Mouse (Mus musculus) intestine, embryonic 15.5 days (tissue): ENCODE results near the gene Creb3l2. TPM values are rescaled to one million over a fixed set of nuclear protein-coding genes. Genes with fewer than 3 reads are reported as not detected.
A peak's percentile ranks its signal among the peaks of the same experiment; 100 is the strongest.

ENCODE experiments used
- ATAC-seq: fragments of 200-750 bp; cut with Nextera tagmentation; 2 replicates; pipeline ENCODE4 v1.8.0; 2017; ENCODE audit warnings: moderate TSS enrichment, moderate library complexity
- H3K27ac ChIP-seq: fragments of 300-500 bp; sonication (generic); 2 replicates; pipeline ENCODE4 v1.5.1; 2015; ENCODE audit warnings: mild to moderate bottlenecking, inconsistent platforms
- H3K27me3 ChIP-seq: fragments of 300-500 bp; sonication (generic); replicated peaks from 2 replicates; pipeline ENCODE4 v1.6.1; 2015; ENCODE audit warnings: inconsistent platforms
- H3K36me3 ChIP-seq: fragments of 300-500 bp; sonication (generic); 2 replicates; pipeline ENCODE4 v1.6.1; 2015; ENCODE audit warnings: inconsistent platforms
- H3K4me1 ChIP-seq: fragments of 300-500 bp; sonication (generic); replicated peaks from 2 replicates; pipeline ENCODE4 v1.6.1; 2015; ENCODE audit warnings: inconsistent platforms
- H3K4me2 ChIP-seq: fragments of 300-500 bp; sonication (generic); replicated peaks from 2 replicates; pipeline ENCODE4 v1.6.1; 2015; ENCODE audit warnings: mild to moderate bottlenecking, inconsistent platforms
- H3K4me3 ChIP-seq: fragments of 300-500 bp; sonication (generic); replicated peaks from 2 replicates; pipeline ENCODE4 v1.5.1; 2015; ENCODE audit warnings: inconsistent platforms
- H3K9ac ChIP-seq: fragments of 300-500 bp; sonication (generic); 2 replicates; pipeline ENCODE4 v1.6.1; 2015; ENCODE audit warnings: inconsistent platforms
- H3K9me3 ChIP-seq: fragments of 300-500 bp; sonication (generic); 2 replicates; pipeline ENCODE4 v1.6.1; 2016; ENCODE audit warnings: inconsistent platforms
- WGBS: fragments of 180-500 bp; shearing (Covaris S2); methylation state at CpG from one replicate; pipeline ENCODE4 v1.1.7; 2015; 5-methylcytosine and 5-hydroxymethylcytosine counted together
- polyA plus RNA-seq: library from polyadenylated mRNA; unstranded; fragments of >200 nt; fragmentation: Nextera tagmentation; extraction: Ambion mirVana; gene quantifications from 2 replicates; pipeline ENCODE4 v1.2.1, GENCODE M21; 2015

The Creb3l2 gene
- polyA plus RNA-seq, 1 experiment from 2014 or later = 15.8 TPM

DNA sequence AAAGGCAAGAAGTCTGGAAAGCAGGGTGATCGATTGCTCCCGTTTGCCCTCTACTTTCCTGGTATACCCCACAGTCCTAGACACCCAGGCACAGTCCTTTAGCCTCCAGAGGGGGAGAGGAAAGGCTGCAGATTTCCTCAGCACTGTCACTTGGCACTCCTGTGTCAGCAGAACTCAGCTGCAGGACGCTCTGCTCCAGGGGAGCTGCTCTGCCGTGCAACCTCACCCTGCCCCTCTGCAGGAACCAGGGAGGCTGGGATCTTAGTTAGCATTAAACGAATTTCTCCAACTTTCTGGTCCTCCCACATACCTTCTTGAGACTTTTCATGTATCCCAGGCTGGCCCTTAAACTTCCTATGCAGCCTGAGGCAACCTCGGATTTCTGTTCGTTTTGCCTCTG lies 40.0 kb downstream of the Creb3l2 start:
- no peaks in the 10 kb centered on the region for H3K36me3 ChIP-seq
- H3K4me3 ChIP-seq = no peak overlapping the region
- no peak overlapping the region for H3K27ac ChIP-seq
- ATAC-seq = no peak
- H3K9ac ChIP-seq = no peak overlapping the region
- peaks cover 50% of the 10 kb centered on the region for H3K4me1 ChIP-seq
- WGBS = 36% methylated on average over 7 of the region's 7 CpGs
- H3K4me2 ChIP-seq = no peak overlapping the region
- H3K9me3 ChIP-seq = no peaks in the 10 kb centered on the region
- H3K27me3 ChIP-seq = no peaks in the 10 kb centered on the region

DNA sequence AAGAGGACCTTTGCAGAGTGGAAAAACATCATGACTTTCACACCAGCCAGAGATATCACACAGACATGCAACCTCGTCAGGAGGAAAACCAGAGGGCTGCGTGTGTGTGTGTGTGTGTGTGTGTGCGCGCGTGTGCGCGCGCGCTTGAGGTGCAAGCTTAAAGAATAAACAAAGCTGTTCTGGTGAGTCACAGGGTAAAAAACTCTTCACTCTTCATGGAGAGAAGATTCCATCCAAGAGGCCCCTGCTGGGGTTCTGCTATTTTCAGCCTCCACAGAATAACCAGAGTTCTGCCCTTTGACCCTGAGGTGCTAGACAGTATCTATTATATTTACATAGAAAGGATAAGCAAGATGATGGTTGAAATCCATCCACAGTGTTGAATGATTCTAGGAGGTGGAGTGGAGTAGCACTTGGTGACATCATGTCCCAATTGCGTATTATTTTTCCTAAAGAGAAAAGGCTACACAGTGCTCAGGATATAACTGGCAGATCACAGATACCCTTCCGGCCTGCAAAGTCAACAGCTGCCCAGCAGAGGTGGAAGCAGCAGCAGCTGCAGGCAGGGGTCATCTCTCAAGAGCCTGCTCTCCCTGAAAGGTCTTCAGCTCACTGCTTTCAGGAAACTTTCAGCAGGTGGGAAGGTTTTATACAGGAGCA lies 41.0 kb downstream of the Creb3l2 start:
- peaks cover 47% of the 10 kb centered on the region for H3K4me1 ChIP-seq
- ATAC-seq = peak; percentile 63
- H3K4me3 ChIP-seq = no peak overlapping the region
- peak overlapping the region; percentile 22; the same call in 1 of the 2 replicates for H3K4me2 ChIP-seq
- no peak overlapping the region for H3K9ac ChIP-seq
- no peaks in the 10 kb centered on the region for H3K36me3 ChIP-seq
- WGBS = 18% methylated on average over 11 of the region's 11 CpGs
- H3K9me3 ChIP-seq = no peaks in the 10 kb centered on the region
- H3K27me3 ChIP-seq = no peaks in the 10 kb centered on the region
- H3K27ac ChIP-seq = peak overlapping the region; percentile 41

DNA sequence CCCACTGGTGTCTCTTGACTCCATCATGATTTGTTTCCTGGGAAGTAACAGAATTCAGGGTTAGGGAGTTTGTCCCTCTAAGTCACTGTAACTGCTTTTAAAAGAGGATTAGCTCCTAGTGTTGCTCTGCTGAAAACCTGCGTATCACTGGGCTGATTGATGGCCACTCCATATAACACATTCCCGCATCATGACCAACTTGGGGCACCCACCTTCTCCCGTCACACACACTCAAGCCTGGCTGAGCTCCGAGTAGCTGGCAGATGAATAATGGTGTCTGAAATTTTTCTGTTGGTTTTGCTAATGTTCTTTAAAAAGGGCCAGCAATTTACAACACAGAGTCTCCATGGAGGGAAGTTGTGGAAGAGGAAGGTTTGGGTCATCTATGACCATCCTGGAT lies 41.8 kb downstream of the Creb3l2 start:
- Histone ChIP-seq H3K9ac (no peak overlapping the region), H3K4me3 (no peak overlapping the region), H3K27ac (no peak overlapping the region), H3K36me3 (no peaks in the 10 kb centered on the region), H3K4me1 (peaks cover 47% of the 10 kb centered on the region), H3K27me3 (no peaks in the 10 kb centered on the region), H3K4me2 (no peak overlapping the region), H3K9me3 (no peaks in the 10 kb centered on the region)
- WGBS = 65% methylated on average over 4 of the region's 4 CpGs
- no peak for ATAC-seq

DNA sequence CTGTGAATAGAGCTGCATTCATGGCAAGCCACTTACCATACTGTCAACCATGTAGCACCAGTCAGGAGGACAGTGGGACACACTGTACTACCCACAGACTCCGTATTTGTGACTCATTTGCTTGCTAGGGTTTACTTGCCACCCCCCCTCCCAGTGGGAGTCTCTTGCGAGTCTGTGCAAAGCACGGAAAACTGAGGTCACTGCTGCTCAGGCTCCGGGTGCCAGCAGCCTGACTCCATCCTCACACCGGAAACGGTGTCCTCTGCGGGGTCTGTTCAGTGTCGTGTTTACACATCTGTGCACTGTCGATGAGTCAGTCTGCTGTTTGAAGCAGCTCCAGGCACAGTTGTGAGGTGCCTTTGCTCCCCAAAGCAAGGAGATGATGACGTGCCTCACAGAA lies 43.0 kb downstream of the Creb3l2 start:
- Histone ChIP-seq H3K4me2 (0 out of 2 replicates have a peak overlapping the region, but pooled peaks have one; percentile 2), H3K4me3 (no peak overlapping the region), H3K36me3 (no peaks in the 10 kb centered on the region), H3K27ac (no peak overlapping the region), H3K9ac (no peak overlapping the region), H3K9me3 (no peaks in the 10 kb centered on the region), H3K4me1 (peaks cover 47% of the 10 kb centered on the region), H3K27me3 (no peaks in the 10 kb centered on the region)
- WGBS = 20% methylated on average over 10 of the region's 10 CpGs
- ATAC-seq = peak; percentile 37

DNA sequence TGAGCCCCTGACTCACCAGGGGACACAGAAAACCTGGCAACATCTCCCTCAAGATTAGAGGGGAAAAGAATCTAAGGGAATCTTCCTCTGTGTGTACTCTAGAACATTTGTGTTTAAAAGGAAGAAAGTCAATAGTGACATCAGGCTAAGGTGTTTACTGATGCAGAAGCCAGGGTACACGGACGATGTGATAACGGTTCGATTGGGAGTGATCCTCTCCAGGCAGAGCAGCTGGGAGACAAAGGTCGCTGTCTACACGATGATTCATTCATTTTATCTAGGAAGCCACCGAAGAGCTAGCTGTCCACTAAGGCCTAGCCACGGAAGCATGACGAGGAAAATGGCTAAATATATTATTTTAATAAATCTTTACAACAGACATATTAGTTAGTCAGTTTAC lies 44.0 kb downstream of the Creb3l2 start:
- Histone ChIP-seq H3K36me3 (no peaks in the 10 kb centered on the region), H3K4me3 (no peak overlapping the region), H3K27me3 (no peaks in the 10 kb centered on the region), H3K9ac (no peak overlapping the region), H3K27ac (no peak overlapping the region), H3K4me1 (peaks cover 44% of the 10 kb centered on the region), H3K4me2 (no peak overlapping the region), H3K9me3 (no peaks in the 10 kb centered on the region)
- 0 out of 2 replicates have a peak, but pooled peaks have one; percentile 14 for ATAC-seq
- 36% methylated on average over 9 of the region's 9 CpGs for WGBS

DNA sequence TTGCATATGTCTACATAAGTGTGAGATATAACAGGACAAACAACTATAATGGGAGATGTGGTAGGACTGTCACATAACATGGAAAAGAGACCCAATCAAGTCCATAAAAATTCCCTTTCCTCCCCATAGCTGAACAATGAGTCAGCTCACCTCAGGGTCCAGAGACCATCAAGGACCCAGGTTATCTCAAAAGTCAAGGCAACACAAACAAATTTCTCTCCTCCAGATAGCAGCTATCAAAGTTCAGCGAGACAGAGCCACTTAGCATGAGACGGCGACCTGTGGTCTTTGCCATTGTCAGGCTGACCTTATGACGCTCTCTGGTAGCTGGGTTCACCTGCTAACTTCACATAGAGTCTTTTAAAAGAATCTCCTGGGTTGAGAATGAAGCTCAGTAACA lies 44.7 kb downstream of the Creb3l2 start:
- no peak overlapping the region for H3K9ac ChIP-seq
- WGBS = 52% methylated on average over 4 of the region's 4 CpGs
- H3K4me2 ChIP-seq = no peak overlapping the region
- no peaks in the 10 kb centered on the region for H3K9me3 ChIP-seq
- H3K27me3 ChIP-seq = no peaks in the 10 kb centered on the region
- H3K4me1 ChIP-seq = peaks cover 45% of the 10 kb centered on the region
- H3K36me3 ChIP-seq = no peaks in the 10 kb centered on the region
- ATAC-seq = peak; percentile 19; the same call in 1 of the 2 replicates
- no peak overlapping the region for H3K4me3 ChIP-seq
- H3K27ac ChIP-seq = no peak overlapping the region

DNA sequence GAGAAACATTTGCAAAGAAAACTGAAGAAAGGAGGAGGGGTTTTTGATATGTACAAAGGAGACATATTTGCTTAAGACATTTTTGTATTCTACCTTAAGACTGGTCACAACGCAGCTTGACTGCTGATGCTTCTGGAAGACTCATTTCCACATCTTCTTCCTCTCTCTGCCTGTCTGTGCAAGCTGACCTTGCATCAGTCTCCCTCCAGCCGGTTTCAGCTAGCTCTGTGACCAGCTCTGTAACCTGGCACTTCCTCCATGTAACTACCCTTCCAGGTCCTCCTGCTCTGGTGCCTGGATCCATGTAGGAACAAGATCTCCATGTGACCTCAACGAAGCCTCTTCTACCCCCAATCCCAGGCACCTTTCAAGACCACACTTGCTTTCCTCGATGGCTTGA lies 45.8 kb downstream of the Creb3l2 start:
- Histone ChIP-seq H3K36me3 (no peaks in the 10 kb centered on the region), H3K27ac (no peak overlapping the region), H3K4me3 (no peak overlapping the region), H3K9me3 (no peaks in the 10 kb centered on the region), H3K4me2 (no peak overlapping the region), H3K9ac (no peak overlapping the region), H3K4me1 (peaks cover 34% of the 10 kb centered on the region), H3K27me3 (no peaks in the 10 kb centered on the region)
- WGBS = 85% methylated on average over 4 of the region's 4 CpGs
- ATAC-seq = no peak

DNA sequence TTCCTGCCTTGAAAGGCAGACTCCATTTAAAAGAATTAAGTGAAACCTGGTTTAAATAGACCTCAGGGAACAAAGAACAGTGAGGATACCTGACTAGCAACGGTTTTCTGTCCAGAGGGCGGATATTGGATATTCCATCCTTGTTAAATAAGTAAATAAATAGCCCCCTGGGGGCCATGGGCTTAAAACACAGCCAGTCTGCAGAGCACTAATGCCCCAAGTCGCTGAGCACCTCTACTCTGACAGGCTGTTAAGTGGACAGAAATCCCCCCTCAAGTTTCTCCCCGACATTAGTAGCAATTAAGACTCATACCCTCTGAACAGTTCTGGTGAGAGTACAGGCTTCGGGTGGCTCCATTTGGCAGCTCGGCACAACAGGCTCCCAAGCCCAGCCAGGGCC lies 48.7 kb downstream of the Creb3l2 start:
- H3K27me3 ChIP-seq = no peaks in the 10 kb centered on the region
- peaks cover 23% of the 10 kb centered on the region for H3K4me1 ChIP-seq
- H3K36me3 ChIP-seq = no peaks in the 10 kb centered on the region
- WGBS = 63% methylated on average over 6 of the region's 6 CpGs
- no peak overlapping the region for H3K9ac ChIP-seq
- H3K4me3 ChIP-seq = no peak overlapping the region
- H3K9me3 ChIP-seq = no peaks in the 10 kb centered on the region
- no peak overlapping the region for H3K27ac ChIP-seq
- H3K4me2 ChIP-seq = no peak overlapping the region
- ATAC-seq = no peak

DNA sequence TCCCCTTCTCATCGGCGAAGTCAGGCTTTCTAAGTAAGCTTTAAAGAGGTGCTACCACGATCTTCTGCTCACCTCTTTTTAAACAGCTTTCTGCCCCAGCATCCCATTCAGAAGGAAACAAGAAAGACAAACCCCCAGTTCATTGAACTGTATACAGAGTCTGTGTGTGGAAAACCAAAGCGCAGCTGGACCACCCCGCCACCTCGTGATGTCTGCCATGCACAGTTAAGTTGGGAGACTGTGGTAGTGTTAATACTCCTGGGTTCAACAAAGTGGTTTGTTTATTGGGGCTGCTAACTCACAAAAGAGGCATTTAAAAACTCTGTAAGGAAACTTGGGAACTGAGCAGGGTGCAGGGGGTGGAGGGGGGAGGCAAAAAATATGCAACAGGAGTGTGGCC lies 49.7 kb downstream of the Creb3l2 start:
- Histone ChIP-seq H3K36me3 (no peaks in the 10 kb centered on the region), H3K4me1 (peaks cover 19% of the 10 kb centered on the region), H3K4me2 (no peak overlapping the region), H3K9ac (no peak overlapping the region), H3K27me3 (no peaks in the 10 kb centered on the region), H3K9me3 (no peaks in the 10 kb centered on the region), H3K4me3 (no peak overlapping the region), H3K27ac (no peak overlapping the region)
- ATAC-seq = no peak
- 76% methylated on average over 6 of the region's 6 CpGs for WGBS

DNA sequence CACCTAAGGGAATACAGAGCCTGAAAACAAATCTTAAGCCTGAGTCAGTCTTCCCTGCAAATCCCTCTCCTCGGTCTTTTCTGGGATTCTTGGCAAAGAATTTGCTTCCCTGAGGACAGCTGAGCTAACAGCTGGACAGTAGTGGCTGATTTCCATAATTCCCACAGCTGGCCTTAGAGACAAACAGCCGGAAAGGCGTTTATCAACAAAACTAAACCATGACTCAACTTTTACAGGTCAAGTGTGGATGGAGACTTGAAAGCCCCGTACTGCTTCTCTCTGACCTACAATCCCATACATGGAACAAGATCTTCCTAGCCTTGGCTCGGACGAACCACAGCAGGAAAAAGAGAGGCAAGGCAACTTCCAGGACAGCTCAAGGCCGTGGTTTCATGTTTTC lies 50.6 kb downstream of the Creb3l2 start:
- WGBS = 53% methylated on average over 7 of the region's 7 CpGs
- H3K4me1 ChIP-seq = peaks cover 19% of the 10 kb centered on the region
- H3K27ac ChIP-seq = peak overlapping the region; percentile 33; the same call in 1 of the 2 replicates
- no peak overlapping the region for H3K9ac ChIP-seq
- H3K4me2 ChIP-seq = no peak overlapping the region
- H3K27me3 ChIP-seq = no peaks in the 10 kb centered on the region
- no peak overlapping the region for H3K4me3 ChIP-seq
- H3K36me3 ChIP-seq = no peaks in the 10 kb centered on the region
- peak; percentile 44; the same call in 1 of the 2 replicates for ATAC-seq
- no peaks in the 10 kb centered on the region for H3K9me3 ChIP-seq

DNA sequence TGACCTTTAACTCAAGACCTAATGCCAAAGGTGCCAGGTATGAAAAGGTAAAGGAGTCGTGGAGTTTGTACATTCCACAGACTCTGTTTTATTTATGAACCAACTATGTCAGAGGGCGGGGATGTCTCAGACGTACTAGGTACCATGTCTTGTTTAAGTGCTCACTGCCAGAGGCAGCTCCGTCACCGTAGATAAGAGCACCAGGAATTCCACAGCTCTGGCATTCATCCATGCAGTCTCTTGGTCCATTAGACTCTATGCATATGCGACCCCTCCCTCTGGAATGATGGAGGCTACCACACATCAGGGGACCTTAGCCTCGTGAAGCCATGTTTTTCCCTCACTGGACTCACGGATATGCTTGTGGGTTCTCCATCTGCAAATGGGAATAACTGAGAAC lies 53.0 kb downstream of the Creb3l2 start:
- peak; percentile 54; the same call in 1 of the 2 replicates for ATAC-seq
- WGBS = 40% methylated on average over 8 of the region's 8 CpGs

DNA sequence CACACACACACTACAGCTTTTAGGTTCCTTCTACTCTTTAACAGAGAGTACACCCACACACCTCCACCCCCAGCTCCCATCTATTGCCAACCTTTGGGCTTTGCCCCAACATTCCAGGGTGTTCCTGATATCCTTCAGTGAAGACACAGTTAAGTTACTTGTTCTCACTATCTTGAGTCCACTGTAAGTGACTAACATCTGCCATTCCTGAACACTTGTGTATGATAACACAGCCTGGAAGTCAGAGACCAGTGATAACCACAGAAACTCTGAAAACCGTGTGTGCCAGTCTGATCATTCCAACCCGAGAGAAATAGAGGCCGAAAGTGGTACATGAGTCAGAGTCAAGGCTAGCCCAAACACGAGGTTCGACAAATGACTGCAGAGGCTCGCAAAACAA lies 53.4 kb downstream of the Creb3l2 start:
- H3K4me1 ChIP-seq = peaks cover 19% of the 10 kb centered on the region
- 54% methylated on average over 6 of the region's 6 CpGs for WGBS
- ATAC-seq = 0 out of 2 replicates have a peak, but pooled peaks have one; percentile 13

More for the DNA sequence above, 53.0 kb downstream of the Creb3l2 start:
- H3K9me3 ChIP-seq = no peaks in the 10 kb centered on the region
- H3K36me3 ChIP-seq = no peaks in the 10 kb centered on the region
- H3K27ac ChIP-seq = no peak overlapping the region
- H3K4me2 ChIP-seq = no peak overlapping the region
- no peak overlapping the region for H3K9ac ChIP-seq
- H3K4me1 ChIP-seq = peaks cover 19% of the 10 kb centered on the region
- no peak overlapping the region for H3K4me3 ChIP-seq
- no peaks in the 10 kb centered on the region for H3K27me3 ChIP-seq

DNA sequence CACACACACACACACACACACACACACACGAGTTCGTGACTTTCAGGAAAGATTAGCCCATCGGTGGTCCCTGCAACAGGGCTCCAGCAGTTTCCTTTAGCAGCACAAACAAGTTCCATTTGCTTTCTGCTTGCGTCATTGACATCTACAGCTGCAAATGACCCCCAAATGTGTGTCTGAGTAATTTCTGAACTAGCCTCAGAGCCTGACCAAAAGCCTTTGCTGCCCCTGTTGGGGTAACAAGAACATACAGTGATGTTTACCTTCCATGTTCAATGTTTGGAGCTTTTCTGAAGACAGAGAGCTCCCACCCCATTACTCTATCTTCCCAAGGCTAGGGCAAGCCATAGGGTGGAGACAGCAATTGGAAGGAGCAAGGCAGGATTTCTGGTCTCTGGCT lies 54.7 kb downstream of the Creb3l2 start:
- H3K27ac ChIP-seq = no peak overlapping the region
- no peak overlapping the region for H3K4me2 ChIP-seq
- ATAC-seq = no peak
- no peak overlapping the region for H3K9ac ChIP-seq
- peaks cover 15% of the 10 kb centered on the region for H3K4me1 ChIP-seq
- no peaks in the 10 kb centered on the region for H3K36me3 ChIP-seq
- H3K27me3 ChIP-seq = no peaks in the 10 kb centered on the region
- WGBS = 90% methylated on average over 4 of the region's 4 CpGs
- no peaks in the 10 kb centered on the region for H3K9me3 ChIP-seq
- H3K4me3 ChIP-seq = no peak overlapping the region

More for the DNA sequence above, 53.4 kb downstream of the Creb3l2 start:
- Histone ChIP-seq H3K4me2 (no peak overlapping the region), H3K4me3 (no peak overlapping the region), H3K27me3 (no peaks in the 10 kb centered on the region), H3K9ac (no peak overlapping the region), H3K9me3 (no peaks in the 10 kb centered on the region), H3K27ac (no peak overlapping the region), H3K36me3 (no peaks in the 10 kb centered on the region)
